Mouse (Mus musculus) gastrocnemius, postnatal 4 days (tissue): ENCODE results near the gene Erbb3. TPM values are rescaled to one million over a fixed set of nuclear protein-coding genes. Genes with fewer than 3 reads are reported as not detected.
A peak's percentile ranks its signal among the peaks of the same experiment; 100 is the strongest.

Source experiments
- DNase-seq, 2 experiments: peaks; one replicate each; pipeline ENCODE4 v3.0.0; 2021 to 2022; ENCODE audit warnings: low spot score in 2 of 2, mixed read lengths in 2 of 2
- total RNA-seq, 2 experiments: library from RNA; stranded (reverse); gene quantifications; 2 replicates each; pipeline ENCODE4 v1.2.3; 2021

Erbb3 gene
- total RNA-seq, 2 experiments from 2014 or later, result 18.0 to 19.0 TPM

- no peak for DNase-seq
These were observed 23.6 kb upstream of the Erbb3 start for GRCm38 (mm10) chr10:128613154-128613440.

GRCm38 (mm10) chr10:128612433-128613153 lies 23.1 kb upstream of the Erbb3 start:
- DNase-seq, result peak; percentile 26 to 72

GRCm38 (mm10) chr10:128606483-128606882 lies 17.0 kb upstream of the Erbb3 start:
- DNase-seq, result no peak

GRCm38 (mm10) chr10:128602470-128603128 lies 13.1 kb upstream of the Erbb3 start:
- DNase-seq, result no peak

- DNase-seq, result no peak
These were observed 12.0 kb upstream of the Erbb3 start for GRCm38 (mm10) chr10:128601499-128601898.

- no peak for DNase-seq
These were observed 9.0 kb upstream of the Erbb3 start for GRCm38 (mm10) chr10:128598476-128598875.

GRCm38 (mm10) chr10:128592797-128593196 lies 3.3 kb upstream of the Erbb3 start:
- no peak for DNase-seq

GRCm38 (mm10) chr10:128591436-128591835 lies 2.0 kb upstream of the Erbb3 start:
- DNase-seq, result no peak

GRCm38 (mm10) chr10:128590193-128590690 lies 790 bp upstream of the Erbb3 start:
- peak; percentile 48 to 69 for DNase-seq

GRCm38 (mm10) chr10:128588775-128589463 lies 533 bp downstream of the Erbb3 start:
- no peak for DNase-seq

- DNase-seq, result no peak
These were observed 1.3 kb downstream of the Erbb3 start for GRCm38 (mm10) chr10:128588136-128588535.

GRCm38 (mm10) chr10:128587697-128588096 lies 1.8 kb downstream of the Erbb3 start:
- no peak for DNase-seq

GRCm38 (mm10) chr10:128587120-128587519 lies 2.3 kb downstream of the Erbb3 start:
- DNase-seq, result no peak

- no peak for DNase-seq
These were observed 2.9 kb downstream of the Erbb3 start for GRCm38 (mm10) chr10:128586546-128586945.

- no peak for DNase-seq
These were observed 5.1 kb downstream of the Erbb3 start for GRCm38 (mm10) chr10:128584386-128584785.

- peak in 1 of 2 experiments; percentile 49 for DNase-seq
These were observed 5.8 kb downstream of the Erbb3 start for GRCm38 (mm10) chr10:128583644-128584043.

GRCm38 (mm10) chr10:128579731-128580130 lies 9.7 kb downstream of the Erbb3 start:
- DNase-seq, result no peak

- no peak for DNase-seq
These were observed 10.2 kb downstream of the Erbb3 start for GRCm38 (mm10) chr10:128579298-128579697.

GRCm38 (mm10) chr10:128578330-128578729 lies 11.1 kb downstream of the Erbb3 start:
- DNase-seq, result no peak

- no peak for DNase-seq
These were observed 14.4 kb downstream of the Erbb3 start for GRCm38 (mm10) chr10:128575063-128575462.

- peak; percentile 95 to 98 for DNase-seq
These were observed 23.5 kb downstream of the Erbb3 start, which contains the start of gene Pa2g4 for GRCm38 (mm10) chr10:128565788-128566531. Pa2g4 (minus strand) TSS chr10:128565987.
